Mouse (Mus musculus) hindbrain, postnatal 0 days (tissue): ENCODE results near the gene Rapgef3. TPM values are rescaled to one million over a fixed set of nuclear protein-coding genes. Genes with fewer than 3 reads are reported as not detected.
A peak's percentile ranks its signal among the peaks of the same experiment; 100 is the strongest.

Source experiments
- ATAC-seq: fragments of 200-750 bp; cut with Nextera tagmentation; 2 replicates; pipeline ENCODE4 v1.8.0; 2017; ENCODE audit warnings: mild to moderate bottlenecking, moderate TSS enrichment, moderate library complexity
- DNase-seq: peaks from one replicate; pipeline ENCODE4 v3.0.0-alpha.2; 2015; ENCODE audit warnings: low spot score
- H3K27ac ChIP-seq: fragments of 300-500 bp; sonication (generic); 2 replicates; pipeline ENCODE4 v1.5.1; 2014; ENCODE audit warnings: mild to moderate bottlenecking
- H3K27me3 ChIP-seq: fragments of 300-500 bp; sonication (generic); 2 replicates; pipeline ENCODE4 v1.6.1; 2014; ENCODE audit warnings: low read length, mixed read lengths; ENCODE audit not compliant: insufficient read depth
- H3K36me3 ChIP-seq: fragments of 300-500 bp; sonication (generic); 2 replicates; pipeline ENCODE4 v1.6.1; 2014; ENCODE audit warnings: low read length, mixed read lengths; ENCODE audit not compliant: insufficient read depth
- H3K4me1 ChIP-seq: fragments of 300-500 bp; sonication (generic); 2 replicates; pipeline ENCODE4 v1.6.1; 2014; ENCODE audit warnings: antibody characterized with exemption, low read length, mixed read lengths; ENCODE audit not compliant: insufficient read depth
- H3K4me2 ChIP-seq: fragments of 300-500 bp; sonication (generic); 2 replicates; pipeline ENCODE4 v1.6.1; 2014; ENCODE audit warnings: low read depth, mild to moderate bottlenecking, low read length, moderate library complexity, mixed read lengths
- H3K4me3 ChIP-seq: fragments of 300-500 bp; sonication (generic); 2 replicates; pipeline ENCODE4 v1.5.1; 2014; ENCODE audit warnings: low read length
- H3K9ac ChIP-seq: fragments of 300-500 bp; sonication (generic); replicated peaks from 2 replicates; pipeline ENCODE4 v1.6.1; 2014; ENCODE audit warnings: mild to moderate bottlenecking, low read length, moderate library complexity, mixed read lengths
- H3K9me3 ChIP-seq: fragments of 300-500 bp; sonication (generic); 2 replicates; pipeline ENCODE4 v1.6.1; 2016; ENCODE audit warnings: low read length, mixed read lengths
- CTCF ChIP-seq: IDR thresholded peaks from 2 replicates; pipeline ENCODE4 v1.5.1; 2016; ENCODE audit warnings: antibody characterized with exemption, control low read depth, low read depth
- WGBS: fragments of 180-500 bp; shearing (Covaris S2); extraction: QIAGEN DNeasy Blood & Tissue Kit; methylation state at CpG from one replicate; pipeline ENCODE4 v1.1.7; 2014; 5-methylcytosine and 5-hydroxymethylcytosine counted together
- polyA plus RNA-seq: library from polyadenylated mRNA; unstranded; fragments of >200 nt; fragmentation: Nextera tagmentation; extraction: Ambion mirVana; gene quantifications from 2 replicates; pipeline ENCODE4 v1.2.1, GENCODE M21; 2015
- total RNA-seq: library from RNA; depleted of rRNA; stranded (reverse); fragments of >200 nt; gene quantifications from 2 replicates; pipeline ENCODE4 v1.2.3, GENCODE M21; 2014

The Rapgef3 gene
- total and polyA plus RNA-seq, 2 experiments from 2014 or later: 10.3 to 41.9 TPM

DNA sequence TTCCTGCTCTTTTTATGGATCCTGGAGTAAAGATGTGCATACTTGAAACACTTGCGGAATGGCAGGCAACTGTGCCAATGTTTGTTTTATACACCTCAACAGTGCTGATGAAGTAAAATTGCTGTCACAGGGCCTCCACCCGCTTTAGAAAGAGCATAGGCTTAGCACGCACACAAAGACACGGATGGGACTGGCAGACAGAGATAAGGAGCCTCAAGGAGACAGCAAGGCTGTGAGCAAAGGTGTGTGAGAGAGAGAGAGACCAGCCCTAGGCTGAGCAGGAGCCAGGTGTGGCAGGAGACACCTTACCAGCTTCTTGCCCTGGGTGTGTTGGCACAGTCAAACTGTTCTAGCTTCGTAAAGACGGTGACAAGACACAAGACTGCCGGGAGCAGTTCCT lies 28.8 kb downstream of the Rapgef3 start:
- no peak for TF ChIP-seq CTCF
- 92% methylated on average over 7 of the region's 7 CpGs for WGBS
- ATAC-seq: no peak

DNA sequence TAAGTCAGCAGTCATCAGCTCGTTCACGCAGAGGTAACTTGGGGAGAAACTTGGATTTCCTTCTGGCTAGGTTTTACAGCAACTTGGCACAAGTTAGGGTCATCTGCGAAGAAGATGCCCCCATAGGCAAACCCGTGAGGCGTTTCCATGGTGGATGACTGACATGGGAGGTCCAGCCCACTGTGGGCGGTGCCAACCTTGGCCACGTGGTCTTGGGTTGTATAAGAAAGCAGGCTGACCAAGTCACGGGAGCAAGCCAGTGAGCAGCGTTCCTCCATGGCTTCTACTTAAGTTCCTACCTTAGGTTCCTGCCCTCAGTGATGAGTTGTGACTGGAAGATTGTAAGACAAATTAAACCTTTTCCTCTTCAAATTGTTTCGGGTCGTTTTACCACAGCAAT lies 35.8 kb downstream of the Rapgef3 start:
- Histone ChIP-seq H3K27ac (no peak overlapping the region), H3K4me3 (no peak overlapping the region), H3K36me3 (no peaks in the 10 kb centered on the region), H3K4me1 (no peaks in the 10 kb centered on the region), H3K4me2 (no peak overlapping the region), H3K27me3 (no peaks in the 10 kb centered on the region), H3K9ac (no peak overlapping the region), H3K9me3 (no peaks in the 10 kb centered on the region)
- no peak for TF ChIP-seq CTCF
- 89% methylated on average over 11 of the region's 11 CpGs for WGBS
- DNase-seq (no peak), ATAC-seq (no peak)

More for the DNA sequence above, 28.8 kb downstream of the Rapgef3 start:
- H3K4me2 ChIP-seq: no peak overlapping the region
- H3K27ac ChIP-seq: no peak overlapping the region
- no peaks in the 10 kb centered on the region for H3K9me3 ChIP-seq
- no peak overlapping the region for H3K4me3 ChIP-seq
- no peaks in the 10 kb centered on the region for H3K27me3 ChIP-seq
- no peaks in the 10 kb centered on the region for H3K4me1 ChIP-seq
- DNase-seq: no peak
- no peak overlapping the region for H3K9ac ChIP-seq
- H3K36me3 ChIP-seq: no peaks in the 10 kb centered on the region

DNA sequence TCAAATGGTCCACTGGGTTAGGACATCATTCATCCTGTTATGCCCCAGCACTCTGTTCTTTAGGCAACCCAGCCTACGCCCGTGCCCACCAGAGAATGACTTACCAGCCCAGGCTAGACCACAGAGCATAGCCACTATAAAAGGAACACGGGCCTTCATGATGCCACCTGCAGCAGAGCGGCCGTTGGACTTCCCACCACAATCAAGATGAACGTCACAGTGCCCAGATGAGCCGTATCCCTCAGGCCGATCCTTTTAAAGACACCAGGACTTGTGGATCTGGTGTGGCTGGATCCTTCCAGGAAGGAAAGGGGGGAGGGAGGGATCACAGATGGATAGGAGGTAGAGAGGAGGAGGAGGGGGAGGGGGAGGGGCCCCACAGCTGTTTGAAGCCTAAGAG lies 36.7 kb downstream of the Rapgef3 start, which contains the start of gene Endou:
Endou (minus strand) TSS at position 229 of the 400 bp plus-strand sequence.
- no peak within 1 kb of the TSS for H3K27ac ChIP-seq
- no peaks in the 10 kb centered on the region for H3K27me3 ChIP-seq
- DNase-seq: no peak
- no peak within 1 kb of the TSS for H3K4me3 ChIP-seq
- H3K9ac ChIP-seq: no peak within 1 kb of the TSS
- ATAC-seq: no peak
- no peaks in the 10 kb centered on the region for H3K9me3 ChIP-seq
- H3K4me2 ChIP-seq: no peak within 1 kb of the TSS
- no peaks in the 10 kb centered on the region for H3K36me3 ChIP-seq
- TF ChIP-seq CTCF: no peak
- H3K4me1 ChIP-seq: no peaks in the 10 kb centered on the region
- 95% methylated on average over 8 of the region's 8 CpGs for WGBS

DNA sequence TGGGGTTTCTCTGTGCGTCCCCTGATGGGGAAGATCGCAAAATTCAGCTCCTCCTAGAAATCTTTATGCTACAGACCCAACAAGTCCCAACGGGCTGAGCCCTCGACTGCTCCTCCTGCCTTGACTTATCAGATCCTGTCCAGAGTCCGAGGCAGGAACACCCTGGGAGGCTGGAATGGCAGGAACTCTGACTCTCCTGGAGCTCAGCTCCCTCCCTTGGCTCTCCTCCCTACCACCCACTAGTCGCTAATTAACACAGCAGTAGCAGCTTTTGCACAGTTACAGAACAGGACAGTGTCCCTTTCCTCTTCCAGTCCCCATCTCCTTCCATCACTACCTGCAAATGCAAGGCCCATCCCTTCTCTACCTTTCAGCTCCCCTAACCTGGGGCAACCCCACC lies 37.4 kb downstream of the Rapgef3 start:
- Histone ChIP-seq H3K27me3 (no peaks in the 10 kb centered on the region), H3K9me3 (no peaks in the 10 kb centered on the region), H3K27ac (no peak overlapping the region), H3K36me3 (no peaks in the 10 kb centered on the region), H3K4me1 (no peaks in the 10 kb centered on the region), H3K4me3 (no peak overlapping the region), H3K9ac (no peak overlapping the region), H3K4me2 (no peak overlapping the region)
- no peak for TF ChIP-seq CTCF
- DNase-seq (no peak), ATAC-seq (no peak)
- 66% methylated on average over 6 of the region's 6 CpGs for WGBS

DNA sequence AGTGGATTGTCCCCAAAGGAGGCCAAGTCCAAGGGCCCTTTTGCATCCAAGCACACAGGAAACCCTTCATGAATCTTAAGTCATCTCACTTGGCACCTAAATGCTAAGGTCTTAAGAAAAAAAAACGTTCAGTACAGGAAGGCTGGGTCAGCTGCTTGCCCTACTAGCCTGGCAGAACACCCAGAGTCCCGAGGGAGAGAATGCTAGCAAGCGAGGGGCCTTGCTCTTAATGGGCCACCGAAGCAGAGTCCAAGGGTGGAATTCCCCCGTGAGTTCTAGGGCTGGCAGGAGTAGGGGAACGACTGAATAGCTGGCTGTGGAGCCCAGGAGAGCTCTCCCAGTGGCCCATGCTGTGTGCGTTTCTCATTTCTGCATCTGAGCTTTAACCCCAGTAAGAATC lies 39.0 kb downstream of the Rapgef3 start:
- H3K4me2 ChIP-seq: no peak overlapping the region
- DNase-seq: peak; percentile 59
- H3K36me3 ChIP-seq: no peaks in the 10 kb centered on the region
- H3K4me1 ChIP-seq: no peaks in the 10 kb centered on the region
- 44% methylated on average over 7 of the region's 7 CpGs for WGBS
- 0 out of 2 replicates have a peak, but pooled peaks have one; percentile 18 for ATAC-seq
- no peak overlapping the region for H3K4me3 ChIP-seq
- no peak for TF ChIP-seq CTCF
- H3K27me3 ChIP-seq: no peaks in the 10 kb centered on the region
- H3K9me3 ChIP-seq: no peaks in the 10 kb centered on the region
- H3K9ac ChIP-seq: no peak overlapping the region
- H3K27ac ChIP-seq: no peak overlapping the region

DNA sequence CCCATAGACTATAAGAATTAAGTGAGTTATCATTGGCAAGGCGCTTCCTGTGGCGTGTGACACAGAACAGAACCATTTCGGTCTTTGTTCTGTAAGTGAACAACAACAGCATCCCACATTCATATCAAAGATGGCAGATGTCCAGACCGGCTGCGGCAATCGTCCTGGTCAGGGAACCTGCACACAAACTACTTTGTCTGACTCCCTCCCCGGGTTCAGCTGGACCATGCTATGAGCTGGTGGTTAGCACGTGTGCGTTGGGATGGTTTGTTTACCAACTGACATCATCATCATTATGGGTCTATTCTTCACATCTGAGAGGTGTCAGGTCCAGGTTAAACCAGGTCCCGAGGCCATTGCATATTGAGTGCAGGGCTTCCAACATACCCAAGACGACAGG lies 39.4 kb downstream of the Rapgef3 start:
- DNase-seq (no peak), ATAC-seq (no peak)
- Histone ChIP-seq H3K27me3 (no peaks in the 10 kb centered on the region), H3K4me3 (no peak overlapping the region), H3K9ac (no peak overlapping the region), H3K4me2 (no peak overlapping the region), H3K4me1 (no peaks in the 10 kb centered on the region), H3K27ac (no peak overlapping the region), H3K9me3 (no peaks in the 10 kb centered on the region), H3K36me3 (no peaks in the 10 kb centered on the region)
- WGBS: 84% methylated on average over 11 of the region's 11 CpGs
- no peak for TF ChIP-seq CTCF

DNA sequence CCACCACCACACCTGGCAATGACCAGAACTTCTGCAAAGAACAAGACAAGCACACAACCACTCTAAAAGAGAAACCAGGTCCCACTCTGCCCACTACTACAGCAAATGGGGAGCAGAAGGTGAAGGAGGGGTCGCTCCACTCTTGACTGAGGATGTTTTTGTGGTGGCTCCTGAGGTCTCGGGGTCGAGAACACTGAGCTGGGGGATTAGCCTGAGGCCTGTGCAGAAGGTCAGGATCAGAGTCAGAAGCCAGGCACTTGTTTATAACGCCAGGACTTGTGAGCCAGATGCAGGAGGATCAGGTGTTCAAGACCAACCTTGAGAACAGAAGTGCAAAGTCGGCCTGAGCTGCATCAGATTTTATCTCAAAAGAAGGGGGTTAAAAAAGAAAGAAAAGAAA lies 40.3 kb downstream of the Rapgef3 start:
- Histone ChIP-seq H3K9me3 (no peaks in the 10 kb centered on the region), H3K27me3 (no peaks in the 10 kb centered on the region), H3K4me2 (no peak overlapping the region), H3K36me3 (no peaks in the 10 kb centered on the region), H3K9ac (no peak overlapping the region), H3K4me1 (no peaks in the 10 kb centered on the region), H3K4me3 (no peak overlapping the region), H3K27ac (no peak overlapping the region)
- 81% methylated on average over 5 of the region's 5 CpGs for WGBS
- TF ChIP-seq CTCF: no peak
- ATAC-seq (no peak), DNase-seq (no peak)
